Mouse (Mus musculus) CH12.LX (cell line): ENCODE measurements at regions not wholly inside any gene's neighbourhood (a gene's known extent, or its start where the extent isn't known, plus 50 kb on each side); places are given as distances from the start of the nearest gene placed in this dataset.

Experiments used
- CTCF ChIP-seq, 2 experiments: IDR thresholded peaks in 1 of 2; conservative IDR thresholded peaks in 1 of 2; 2 replicates each; pipeline ENCODE4 v1.5.1; 2011 to 2012; ENCODE audit warnings: low read depth in 2 of 2, low read length in 2 of 2, improper control_type of control experiment in 1 of 2, inconsistent platforms in 1 of 2, mild to moderate bottlenecking in 1 of 2, moderate library complexity in 1 of 2
- ETS1 ChIP-seq: conservative IDR thresholded peaks from 2 replicates; pipeline ENCODE4 v1.6.1; 2012; ENCODE audit warnings: low read depth, mild to moderate bottlenecking, inconsistent platforms, low read length, improper control_type of control experiment, moderate library complexity
- HCFC1 ChIP-seq: IDR thresholded peaks from 2 replicates; pipeline ENCODE4 v1.6.1; 2012; ENCODE audit warnings: low read depth, mild to moderate bottlenecking, inconsistent platforms, low read length, improper control_type of control experiment
- JUN ChIP-seq: IDR thresholded peaks from 2 replicates; pipeline ENCODE4 v1.6.1; 2011; ENCODE audit warnings: low read depth, mild to moderate bottlenecking, low read length, improper control_type of control experiment, moderate library complexity; ENCODE audit not compliant: insufficient read depth
- MAFK ChIP-seq: IDR thresholded peaks from 2 replicates; pipeline ENCODE4 v1.6.1; 2011; ENCODE audit warnings: low read length, improper control_type of control experiment; ENCODE audit not compliant: insufficient replicate concordance
- POLR2A ChIP-seq: IDR thresholded peaks from 2 replicates; pipeline ENCODE4 v1.6.1; 2011; ENCODE audit warnings: low read depth, mild to moderate bottlenecking, improper control_type of control experiment, low read length
- RAD21 ChIP-seq: IDR thresholded peaks from 2 replicates; pipeline ENCODE4 v1.6.1; 2011; ENCODE audit warnings: low read depth, mild to moderate bottlenecking, low read length, improper control_type of control experiment, moderate library complexity
- ZC3H11A ChIP-seq: IDR thresholded peaks from 2 replicates; pipeline ENCODE4 v1.6.1; 2012; ENCODE audit warnings: low read depth, mild to moderate bottlenecking, inconsistent platforms, low read length, improper control_type of control experiment
- ZNF384 ChIP-seq: IDR thresholded peaks from 2 replicates; pipeline ENCODE4 v1.6.1; 2012; ENCODE audit warnings: low read depth, low read length, improper control_type of control experiment, inconsistent platforms

GRCm38 (mm10) chr10:17196636-17197035, 526.4 kb upstream of the Cited2 start:
- TF ChIP-seq ZC3H11A (no peak), CTCF (conservative IDR thresholded peaks at IDR 0.05 in 1 of 2, IDR thresholded peaks at IDR 0.05 in 1 of 2; ENCODE audit: low read depth in 2 of 2, low read length in 2 of 2) (no peak), HCFC1 (no peak), POLR2A (no peak), MAFK (no peak), ZNF384 (no peak), ETS1 (no peak), JUN (no peak), RAD21 (no peak)
